Comparison of ENCODE assay signal across 11 mouse cellular contexts in the genomic region with DNA sequence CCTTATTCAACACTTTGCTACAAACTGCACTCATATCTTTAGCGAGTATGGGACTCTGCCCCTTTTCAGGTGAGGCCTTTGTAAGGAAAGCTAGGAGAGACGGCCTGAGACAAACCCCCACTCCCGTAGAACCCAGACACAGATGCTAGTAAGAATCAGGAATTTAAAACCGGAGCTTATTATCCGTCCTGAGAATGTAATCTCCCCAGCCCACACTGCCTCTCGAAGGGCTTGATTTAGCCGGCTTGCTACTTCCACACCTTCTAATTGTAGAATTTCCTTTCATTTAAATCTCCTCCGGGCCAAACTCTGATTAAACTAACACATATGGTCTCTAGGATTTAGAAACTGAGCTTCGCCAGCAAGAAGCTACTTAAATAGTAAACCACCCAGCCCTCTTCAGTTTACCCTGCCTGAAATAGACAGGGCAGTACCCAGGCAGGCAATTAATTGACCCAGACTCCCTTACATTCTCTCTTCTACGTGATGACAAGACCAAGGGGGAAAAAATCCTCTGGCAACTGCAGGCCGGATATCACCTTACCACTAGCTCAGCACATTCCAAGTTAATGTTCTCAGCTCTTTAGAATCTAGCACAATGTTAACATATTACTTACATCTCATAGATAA.
DNase-seq lines count a peak whose midpoint lies in the region; ATAC-seq lines count a peak whose summit lies in the region.
"Had no signal": no experiment of that assay in that cellular context is flagged by ENCODE, and none has a peak within 500 bp of the region (broad histone marks: within the 10 kb centered on the region; RNA-seq: fewer than 3 reads in every experiment).

No protein-coding gene starts in this region.

- no peaks in the 10 kb centered on the region for H3K36me3 ChIP-seq in heart, embryonic 15.5 days
- H3K36me3 ChIP-seq: liver, embryonic 12.5 days had no signal

- no peak overlapping the region for H3K9ac ChIP-seq in heart, embryonic 15.5 days
- H3K9ac ChIP-seq: liver, embryonic 12.5 days had no signal

- no peak overlapping the region for H3K4me3 ChIP-seq in heart, embryonic 15.5 days
- H3K4me3 ChIP-seq: liver, embryonic 12.5 days had no signal

- no peak for DNase-seq in frontal cortex, postnatal 25 days (ENCODE audit: low spot score in 2 of 2)
- DNase-seq in left cerebral cortex, adult 18-20 months (ENCODE audit: low spot score in 2 of 2) = peak; percentile 11 to 23
- no peak for DNase-seq in left cerebral cortex, adult 11 months (ENCODE audit: low spot score)
- peak; percentile 17 to 37 for DNase-seq in right cerebral cortex, postnatal 36 days (ENCODE audit: low spot score in 2 of 2)
- no peak for DNase-seq in cerebellum, postnatal 36 days
- DNase-seq in spleen, postnatal 36 days (ENCODE audit: low spot score in 2 of 2) = no peak
- DNase-seq: B cell, adult 2 months had no signal

- peak; percentile 98 for ATAC-seq in frontal cortex, adult (ENCODE audit: low TSS enrichment)
- peak; percentile 69 for ATAC-seq in heart, embryonic 15.5 days (replicated peaks; ENCODE audit: insufficient number of reproducible peaks, insufficient read depth, low FRiP score, low read depth)
- ATAC-seq: hindbrain, embryonic 16.5 days; liver, embryonic 12.5 days had no signal

- H3K27me3 ChIP-seq in heart, embryonic 15.5 days = no peaks in the 10 kb centered on the region
- H3K27me3 ChIP-seq: liver, embryonic 12.5 days had no signal

- peak overlapping the region; percentile 24 for H3K4me2 ChIP-seq in heart, embryonic 15.5 days
- H3K4me2 ChIP-seq: liver, embryonic 12.5 days had no signal

- H3K9me3 ChIP-seq in heart, embryonic 15.5 days (replicated peaks) = no peaks in the 10 kb centered on the region
- H3K9me3 ChIP-seq: liver, embryonic 12.5 days had no signal

- H3K4me1 ChIP-seq in heart, embryonic 15.5 days (replicated peaks) = peaks cover 6% of the 10 kb centered on the region
- H3K4me1 ChIP-seq: liver, embryonic 12.5 days had no signal

- 23% methylated on average over 11 of the region's 11 CpGs for WGBS in heart, embryonic 15.5 days

- peak overlapping the region; percentile 52 for H3K27ac ChIP-seq in heart, embryonic 15.5 days
- H3K27ac ChIP-seq: liver, embryonic 12.5 days had no signal

Comparison
In these comparisons a context has a peak if more than half of its experiments do, and no peak if none do; other contexts are left out.
1. DNase-seq: peak in left cerebral cortex, adult 18-20 months (2 of 2) and right cerebral cortex, postnatal 36 days (2 of 2); none in frontal cortex, postnatal 25 days (0 of 2), left cerebral cortex, adult 11 months (single experiment), cerebellum, postnatal 36 days (0 of 2) and spleen, postnatal 36 days (0 of 2).